Mouse (Mus musculus) 3T3-L1 (cell line): Measurements from ENCODE around the gene Gm10382.
"Not testable (repeated sequence)": the region's sequence is repeated elsewhere in the genome, so short reads cannot be mapped to it uniquely, and the experiment has no call there.

ENCODE experiments used
- DNase-seq: peaks from one replicate; pipeline ENCODE4 v3.0.0-alpha.2; 2015; ENCODE audit warnings: low read depth, low spot score

The Gm10382 gene

DNA sequence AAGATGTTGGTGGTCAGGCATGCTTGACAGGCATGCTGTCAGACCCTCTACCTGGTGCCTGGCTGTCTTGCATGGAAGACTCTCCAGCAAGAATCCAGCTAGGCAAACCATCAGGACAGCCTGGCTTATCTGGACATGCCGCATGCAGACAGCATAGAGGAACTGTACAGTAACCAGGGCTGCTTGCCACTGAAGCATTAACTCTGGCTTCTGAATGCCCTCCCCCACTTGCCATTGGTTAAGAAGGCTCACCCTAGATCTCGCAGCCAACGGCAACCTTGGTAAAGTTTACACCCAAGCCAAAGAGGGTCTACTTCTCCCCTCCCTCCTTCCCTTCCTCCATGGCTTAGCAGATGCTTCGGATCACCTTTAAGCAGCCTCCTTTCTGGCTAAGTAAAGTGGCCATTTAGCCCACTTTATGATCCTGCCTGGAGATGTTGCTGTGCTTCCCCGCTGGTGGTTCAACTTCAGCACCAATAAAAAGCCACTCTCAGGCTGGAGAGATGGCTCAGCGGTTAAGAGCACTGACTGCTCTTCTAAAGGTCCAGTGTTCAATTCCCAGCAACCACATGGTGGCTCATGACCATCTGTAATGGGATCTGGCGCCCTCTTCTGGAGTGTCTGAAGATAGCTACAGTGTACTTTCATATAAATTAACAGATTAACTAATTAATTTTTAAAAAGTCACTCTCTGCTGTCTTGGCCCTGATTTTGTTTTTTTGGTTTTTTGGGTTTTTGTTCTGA, 18.0 kb upstream of the Gm10382 start:
- no peak for DNase-seq

DNA sequence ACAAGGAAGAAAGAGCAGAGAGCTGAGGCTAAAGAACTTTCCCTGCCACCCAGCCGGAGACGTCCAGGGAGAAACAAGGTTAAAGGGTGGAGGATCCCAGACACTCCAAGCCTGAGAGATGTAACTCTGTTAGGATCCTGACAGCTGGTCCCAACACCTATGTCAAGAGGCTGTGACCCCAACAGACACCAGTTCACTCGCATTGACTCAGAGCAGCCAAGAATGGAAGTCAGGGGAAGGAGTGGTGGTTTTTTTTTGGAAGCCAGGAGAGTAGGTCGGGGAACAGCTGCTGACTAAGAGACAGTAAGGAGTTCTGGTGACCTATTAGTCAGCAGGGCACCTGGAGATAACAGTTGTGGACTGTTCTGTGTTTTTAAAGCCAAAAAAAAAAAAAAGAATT, 17.1 kb upstream of the Gm10382 start:
- DNase-seq: peak; percentile 47

DNA sequence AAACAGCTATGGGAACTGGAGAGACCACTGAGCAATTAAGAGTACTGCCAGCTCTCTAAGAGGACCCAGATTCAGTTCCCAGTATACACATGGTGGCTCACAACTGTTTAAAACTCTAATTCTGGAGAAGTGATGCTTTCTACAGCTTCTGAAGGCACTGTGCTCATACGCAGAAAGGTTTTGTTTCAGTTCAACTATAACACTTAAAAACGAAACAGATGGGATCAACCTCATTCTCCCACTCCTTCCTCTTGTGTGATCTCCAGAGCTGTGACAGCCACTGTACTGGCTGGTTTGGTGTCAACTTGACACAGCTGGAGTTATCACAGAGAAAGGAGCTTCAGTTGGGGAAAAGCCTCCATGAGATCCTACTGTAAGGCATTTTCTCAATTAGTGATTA, 13.3 kb upstream of the Gm10382 start:
- DNase-seq: no peak

DNA sequence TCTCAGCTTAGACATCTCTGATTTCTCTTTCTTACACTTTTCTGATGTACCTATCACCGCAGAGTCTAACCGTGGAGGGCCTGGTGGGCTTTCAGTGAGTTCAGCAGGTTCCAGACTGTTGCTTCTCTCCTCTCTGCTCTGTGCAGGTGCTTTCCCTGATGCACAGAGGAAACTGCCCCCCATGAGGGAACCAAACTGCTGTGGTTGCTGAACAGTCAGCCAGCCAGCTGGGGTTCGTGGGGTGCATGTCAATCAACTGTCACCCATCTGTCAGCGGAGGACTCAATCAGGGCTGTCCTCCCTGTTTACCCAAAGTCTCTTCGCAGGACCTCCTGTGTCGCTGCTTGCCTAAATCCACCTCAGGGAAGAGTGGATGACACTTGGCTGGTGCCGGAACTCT, 11.9 kb upstream of the Gm10382 start:
- no peak for DNase-seq

DNA sequence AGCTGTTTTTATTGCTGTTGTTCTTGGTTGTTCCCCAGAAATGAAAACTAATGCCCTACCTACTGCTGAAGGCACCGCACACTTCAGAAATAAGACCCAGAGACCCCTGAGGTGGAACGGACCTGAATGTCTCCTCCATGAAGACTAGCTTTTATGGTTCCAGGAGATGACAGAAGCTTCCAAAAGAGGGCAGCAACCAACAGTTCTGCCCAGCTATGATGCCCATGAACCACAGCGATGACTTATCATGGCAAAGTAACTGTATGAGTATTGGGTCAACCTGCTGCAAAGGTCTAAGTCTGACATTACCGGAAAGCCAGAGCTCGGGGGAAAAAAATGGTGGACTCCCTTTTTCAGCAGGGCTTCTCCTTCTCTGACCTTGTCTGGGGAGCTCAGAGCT, 10.2 kb upstream of the Gm10382 start:
- peak; percentile 55 for DNase-seq

DNA sequence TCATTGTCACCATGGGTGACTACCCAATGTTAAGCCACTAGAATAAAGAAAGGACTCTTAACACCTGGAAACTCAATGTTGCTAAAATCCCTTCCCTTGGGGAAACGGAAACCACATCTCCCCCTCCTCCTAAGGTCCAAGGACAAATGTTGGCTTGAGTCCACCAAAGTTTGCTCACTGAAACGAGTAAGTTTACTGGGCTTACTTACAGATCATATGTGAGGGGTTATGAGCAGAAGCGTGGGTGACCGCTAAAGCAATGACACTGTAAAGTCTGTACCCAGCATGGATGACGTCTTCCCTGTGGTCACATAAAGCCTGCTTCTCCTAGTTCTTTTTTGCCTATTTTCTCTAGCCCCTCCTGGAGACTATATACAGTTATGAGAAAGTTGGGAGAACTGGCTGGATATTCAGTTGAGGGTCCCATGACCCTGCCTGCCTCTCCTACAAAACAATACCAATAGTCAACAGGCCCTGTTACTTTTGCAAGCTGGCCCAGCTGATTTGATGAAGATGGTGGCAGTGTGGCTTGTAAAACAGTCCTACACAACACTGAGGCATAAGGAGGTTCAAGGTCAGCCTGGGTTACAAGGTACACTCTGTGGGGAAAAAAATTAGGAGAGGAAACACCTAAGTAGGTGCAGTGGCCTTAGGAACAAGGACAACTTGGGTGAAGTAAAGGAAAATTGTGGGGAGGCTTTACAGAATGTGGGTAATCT, 7.0 kb upstream of the Gm10382 start:
- no peak for DNase-seq

DNA sequence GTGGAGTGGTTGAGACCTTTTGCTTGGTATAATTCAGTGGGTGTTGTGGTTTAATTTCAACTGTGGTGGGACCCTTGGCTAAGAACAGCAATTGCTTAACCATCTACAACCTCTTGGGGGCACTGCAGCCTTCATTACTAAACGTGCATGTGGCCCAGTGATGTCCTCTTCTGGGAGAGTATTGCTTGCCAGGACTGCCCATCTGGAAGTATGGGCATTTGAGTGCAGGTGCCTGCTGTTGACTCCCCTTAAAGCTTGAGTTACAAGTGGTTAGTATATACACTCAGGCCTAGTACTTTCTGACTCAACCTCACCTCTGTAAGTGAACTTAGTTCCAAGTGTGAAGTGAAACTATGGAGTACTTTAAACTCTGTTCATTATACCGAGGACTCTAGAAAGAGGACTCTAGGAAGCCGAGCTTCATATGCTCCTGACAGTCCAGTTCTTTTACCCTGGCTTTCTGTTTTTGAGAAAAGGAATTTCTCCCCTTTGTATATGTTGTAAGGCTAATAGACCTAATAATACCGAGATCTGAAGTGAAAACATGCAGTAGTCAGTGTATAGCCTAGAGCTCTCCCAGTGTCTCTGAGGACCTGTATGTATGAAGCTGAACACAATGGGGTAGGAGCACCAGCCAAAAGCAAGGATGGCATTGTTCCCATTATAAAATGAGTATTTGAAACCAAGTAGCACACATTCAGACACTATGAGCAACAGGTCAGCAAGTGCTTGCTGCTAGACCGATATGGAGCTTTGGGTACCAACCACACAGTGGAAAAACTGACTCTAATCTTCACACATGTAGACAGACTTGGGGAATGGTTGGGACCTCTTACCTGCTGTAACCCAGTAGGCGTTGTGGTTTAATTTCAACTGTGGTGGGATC, 6.2 kb upstream of the Gm10382 start:
- DNase-seq: peak; percentile 88

DNA sequence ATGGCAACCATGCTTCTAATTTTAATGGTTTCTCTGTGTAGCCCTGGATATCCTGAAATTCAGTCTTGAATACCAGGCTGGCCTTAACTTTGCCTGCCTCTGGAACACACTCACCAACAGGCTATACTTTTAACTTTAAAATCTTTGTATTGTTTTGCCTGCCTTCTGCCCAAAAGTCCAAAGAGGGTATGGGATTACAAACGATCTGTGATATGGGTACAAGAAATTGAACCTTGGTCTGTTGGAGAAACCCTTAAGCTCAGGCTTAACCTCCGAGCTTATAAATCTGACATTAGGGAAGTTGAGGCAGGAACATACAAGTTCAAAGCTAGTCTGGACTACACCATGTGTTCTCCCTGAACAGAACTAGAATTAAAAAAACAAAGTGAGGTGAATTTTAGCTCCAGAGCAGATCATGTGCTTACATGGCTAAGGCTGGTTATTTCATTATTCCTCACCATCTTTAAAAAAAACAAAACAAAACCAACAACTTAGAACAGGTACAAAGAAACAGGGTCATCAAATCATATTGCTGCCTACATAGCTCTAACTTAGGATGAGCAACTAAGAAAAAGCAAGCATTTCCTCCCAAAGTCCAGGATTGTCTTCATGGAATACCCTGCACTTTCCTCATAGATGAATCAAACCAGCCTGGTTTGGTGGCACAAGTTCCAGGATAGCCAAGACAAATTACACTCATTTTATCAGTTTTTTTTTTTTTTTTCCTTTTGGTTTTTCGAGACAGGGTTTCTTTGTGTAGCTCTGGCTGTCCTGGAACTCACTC, 5.3 kb upstream of the Gm10382 start:
- DNase-seq: peak; percentile 64

DNA sequence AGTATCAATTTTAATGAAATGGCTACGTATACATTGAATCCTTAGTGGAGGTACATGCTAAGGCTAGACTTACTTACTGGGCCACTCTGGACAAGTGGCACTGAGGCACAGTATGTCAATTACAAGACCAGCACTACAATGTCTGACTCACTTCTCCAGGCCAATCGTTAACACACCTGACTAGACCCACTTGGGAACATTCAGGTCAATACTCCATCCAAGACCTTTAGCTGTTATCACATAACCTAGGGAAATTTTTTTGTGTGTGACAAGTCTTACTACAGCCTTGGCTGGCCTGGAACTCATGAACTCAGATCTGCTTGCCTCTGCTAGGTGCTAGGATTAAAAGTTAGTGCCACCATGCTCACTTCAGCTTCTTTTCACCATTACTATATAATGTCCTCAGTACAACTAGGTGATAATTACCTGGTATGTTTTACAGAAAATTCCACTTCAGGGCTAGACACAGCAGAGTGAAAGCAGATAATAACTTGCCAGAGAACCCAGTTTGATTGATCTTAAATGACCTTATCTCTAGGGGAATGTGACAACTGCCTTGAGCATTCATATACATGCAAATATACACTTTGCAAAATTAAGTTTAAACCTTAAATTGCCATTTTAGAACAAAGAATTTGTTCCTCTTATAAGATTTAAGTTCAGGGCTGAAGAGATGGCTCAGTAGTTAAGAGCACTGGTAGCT, 4.5 kb upstream of the Gm10382 start:
- DNase-seq: peak; percentile 70

DNA sequence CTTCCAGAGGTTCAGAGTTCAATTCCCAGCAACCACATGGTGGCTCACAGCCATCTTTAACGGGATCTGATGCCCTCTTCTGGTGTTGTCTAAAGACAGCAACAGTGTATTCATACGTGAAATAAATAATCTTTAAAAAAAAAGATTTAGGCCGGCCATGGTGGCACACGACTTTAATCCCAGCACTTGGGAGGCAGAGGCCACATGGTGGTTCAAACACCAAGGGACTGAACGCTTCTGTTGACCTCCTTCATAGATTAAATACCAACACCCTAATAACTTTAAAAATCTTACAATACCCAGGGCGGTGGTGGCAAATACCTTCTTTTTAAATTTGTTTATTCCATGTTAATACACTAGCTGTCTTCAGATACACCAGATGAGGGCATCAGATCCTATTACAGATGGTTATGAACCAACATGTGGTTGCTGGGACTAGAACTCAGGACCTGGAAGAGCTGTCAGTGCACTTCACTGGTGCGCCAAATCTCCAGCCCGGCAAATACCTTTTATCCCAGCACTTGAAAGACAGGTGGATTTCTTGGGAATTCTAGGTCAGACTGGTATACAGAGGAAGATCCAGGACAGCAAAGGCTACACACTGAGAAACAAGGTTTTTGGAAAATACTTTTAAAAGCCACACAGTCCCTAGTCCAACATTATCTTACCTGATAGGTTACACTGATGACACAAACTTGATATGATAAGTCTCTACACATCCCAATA, 3.7 kb upstream of the Gm10382 start:
- peak; percentile 74 for DNase-seq

DNA sequence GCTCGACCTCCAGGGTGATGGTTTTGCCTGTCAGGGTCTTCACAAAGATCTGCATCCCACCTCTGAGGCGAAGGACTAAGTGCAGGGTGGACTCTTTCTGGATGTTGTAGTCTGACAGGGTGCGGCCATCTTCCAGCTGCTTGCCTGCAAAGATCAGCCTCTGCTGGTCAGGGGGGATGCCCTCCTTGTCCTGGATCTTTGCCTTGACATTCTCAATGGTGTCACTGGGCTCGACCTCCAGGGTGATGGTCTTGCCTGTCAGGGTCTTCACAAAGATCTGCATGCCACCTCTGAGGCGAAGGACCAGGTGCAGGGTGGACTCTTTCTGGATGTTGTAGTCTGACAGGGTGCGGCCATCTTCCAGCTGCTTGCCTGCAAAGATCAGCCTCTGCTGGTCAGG, 1.8 kb upstream of the Gm10382 start:
- not testable (repeated sequence) for DNase-seq

DNA sequence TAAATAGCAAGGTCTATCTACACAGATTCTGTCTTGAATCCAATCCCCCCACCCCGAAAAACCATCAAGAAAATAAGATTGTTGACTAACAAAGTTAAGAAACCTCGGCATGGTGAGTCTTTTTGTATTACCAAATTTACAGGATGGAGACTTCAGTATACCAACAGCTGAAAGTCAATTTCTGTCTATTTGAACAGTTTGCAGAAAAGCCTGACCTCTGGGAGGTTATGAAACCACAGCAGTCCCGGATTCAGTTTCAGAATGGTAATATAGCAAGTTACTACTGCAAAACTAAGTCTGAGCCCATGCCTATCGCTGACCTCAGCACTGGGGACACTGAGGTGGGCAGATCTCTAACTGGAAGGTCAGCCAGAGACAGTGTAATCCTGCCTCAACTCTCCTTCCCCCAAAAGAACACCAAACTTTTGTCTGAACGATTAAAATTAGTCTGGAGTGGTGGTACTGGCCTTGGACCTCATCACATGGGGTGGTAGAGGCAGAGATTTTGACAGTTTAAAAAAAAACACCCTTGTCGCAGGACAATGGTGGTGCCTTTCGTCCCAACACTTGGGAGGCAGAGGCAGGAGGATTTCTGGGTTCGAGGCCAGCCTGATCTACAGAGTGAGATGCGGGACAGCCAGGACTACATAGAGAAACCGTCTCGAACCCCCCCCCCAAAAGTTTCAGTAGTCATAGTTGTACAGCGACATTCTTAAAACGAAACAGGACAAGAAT, 597 bp upstream of the Gm10382 start:
- DNase-seq: no peak

DNA sequence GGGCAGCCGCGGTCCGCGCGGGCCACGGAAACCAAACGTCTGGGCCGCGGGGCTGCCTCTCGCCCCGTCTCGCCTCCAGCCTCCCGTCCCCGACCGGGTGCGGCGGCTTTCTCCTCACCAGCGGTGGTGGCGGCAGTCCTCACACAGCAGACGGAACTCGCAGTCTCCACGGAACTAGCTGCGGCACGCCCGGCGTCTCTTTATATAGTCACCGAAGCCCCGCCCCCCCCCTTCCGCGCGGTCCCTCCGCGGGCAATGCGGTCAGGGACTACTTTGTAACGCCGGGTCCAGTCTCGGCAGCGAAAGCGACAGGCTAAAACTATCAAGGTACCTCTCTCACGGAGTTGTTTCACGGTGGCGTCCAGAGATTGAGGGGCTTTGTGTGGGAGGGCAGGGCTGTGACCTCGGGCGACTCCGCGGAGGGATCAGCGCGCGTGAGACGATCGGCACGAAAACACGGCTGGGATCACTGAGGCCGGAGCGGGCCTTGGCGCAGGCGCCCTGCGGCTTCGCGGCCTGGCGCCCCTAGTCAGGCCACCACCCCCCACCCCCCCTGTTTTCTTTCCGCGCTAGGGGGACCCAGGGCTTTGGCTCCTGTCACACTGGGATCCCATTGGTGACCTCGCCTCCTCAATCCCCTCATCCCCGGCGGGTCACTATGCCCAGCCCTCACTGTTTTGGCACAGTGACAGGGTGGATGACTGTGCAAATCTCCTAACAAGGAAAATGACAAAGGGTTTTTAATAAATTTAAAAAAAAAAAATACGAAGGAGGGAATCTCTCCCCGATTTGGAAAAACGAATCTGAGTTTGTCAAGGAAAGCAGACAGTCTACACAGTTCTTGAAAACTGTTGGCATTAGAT, 688 bp downstream of the Gm10382 start, which contains the start of gene Ubc:
TSS of gene Ubc (minus strand) at position 624 of the 863 bp plus-strand sequence.
- peak; percentile 97 for DNase-seq

DNA sequence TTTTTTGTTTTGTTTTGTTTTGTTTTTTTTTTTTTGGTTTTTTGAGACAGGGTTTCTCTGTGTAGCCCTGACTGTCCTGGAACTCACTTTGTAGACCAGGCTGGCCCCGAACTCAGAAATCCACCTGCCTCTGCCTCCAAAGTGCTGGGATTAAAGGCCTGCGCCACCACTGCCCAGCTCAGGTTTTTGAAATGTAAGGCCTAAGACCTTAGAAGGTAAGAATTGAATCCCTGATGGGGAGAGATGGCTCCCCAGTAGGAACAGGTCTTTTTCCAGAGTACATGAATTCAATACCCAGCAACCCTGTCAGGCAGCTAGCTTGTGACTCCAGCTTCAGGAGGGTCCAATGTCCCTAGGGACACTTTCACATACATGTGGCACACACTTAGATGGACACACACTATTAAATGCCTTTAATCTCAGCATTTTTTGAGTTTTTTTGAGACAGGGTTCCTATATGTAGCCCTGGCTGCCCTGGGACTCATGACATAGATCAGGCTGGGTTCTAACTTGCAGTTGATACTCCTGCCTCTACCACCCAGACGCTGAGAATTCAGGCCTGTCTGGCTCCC, 1.9 kb downstream of the Gm10382 start:
- DNase-seq: peak; percentile 57

DNA sequence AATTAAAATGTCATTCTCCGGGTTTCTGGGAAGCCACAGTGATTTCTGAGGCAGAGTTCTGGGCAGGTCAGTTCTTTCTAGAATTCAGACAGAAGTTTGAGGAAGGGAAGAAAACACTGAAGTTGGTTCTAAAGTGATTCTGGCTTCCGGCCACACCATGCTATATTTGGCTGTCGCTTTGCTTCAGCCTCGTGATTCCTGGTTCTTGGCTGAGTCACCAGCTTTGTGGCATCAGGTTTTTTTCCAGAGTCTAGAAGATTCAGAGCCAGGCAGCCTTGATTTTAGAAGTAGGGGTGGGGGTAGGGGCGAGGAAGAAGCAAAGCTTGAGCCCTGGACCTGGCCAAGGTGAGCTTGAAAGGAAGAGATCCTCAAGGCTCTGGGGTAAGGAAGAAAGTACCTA, 2.5 kb downstream of the Gm10382 start:
- DNase-seq: peak; percentile 98

DNA sequence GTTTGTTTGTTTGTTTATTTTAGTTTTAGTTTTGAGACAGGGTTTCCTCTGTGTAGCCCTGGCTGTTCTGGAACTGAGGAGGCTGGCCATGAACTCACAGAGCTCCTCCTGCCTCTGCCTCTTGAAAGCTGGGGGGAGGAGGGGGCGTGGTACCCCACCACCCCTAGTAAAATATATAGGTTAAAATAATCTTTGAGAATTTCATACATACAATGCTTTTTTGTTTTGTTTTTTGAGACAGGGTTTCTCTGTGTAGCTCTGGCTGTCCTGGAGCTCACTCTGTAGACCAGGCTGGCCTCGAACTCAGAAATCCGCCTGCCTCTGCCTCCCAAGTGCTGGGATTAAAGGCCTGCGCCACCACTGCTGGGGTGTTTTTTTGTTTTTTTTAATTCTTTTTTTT, 3.1 kb downstream of the Gm10382 start:
- not testable (repeated sequence) for DNase-seq

DNA sequence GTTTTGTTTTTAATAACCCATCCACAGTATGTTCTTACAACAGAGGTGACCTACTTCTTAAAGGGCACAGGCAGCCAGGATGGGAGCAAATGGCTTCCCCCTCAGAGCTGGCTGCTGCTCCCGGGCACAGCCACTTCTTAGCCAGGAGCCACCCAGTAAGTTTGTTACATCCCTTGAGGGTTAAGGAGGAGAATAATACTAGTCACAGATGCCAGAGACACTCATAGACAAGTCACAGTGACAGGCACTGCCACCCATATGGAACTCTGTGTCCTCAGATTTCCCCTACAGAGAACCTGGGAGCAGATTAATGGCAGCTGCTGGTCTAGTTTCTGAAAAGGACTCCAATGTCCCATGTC, 3.5 kb downstream of the Gm10382 start:
- DNase-seq: no peak

DNA sequence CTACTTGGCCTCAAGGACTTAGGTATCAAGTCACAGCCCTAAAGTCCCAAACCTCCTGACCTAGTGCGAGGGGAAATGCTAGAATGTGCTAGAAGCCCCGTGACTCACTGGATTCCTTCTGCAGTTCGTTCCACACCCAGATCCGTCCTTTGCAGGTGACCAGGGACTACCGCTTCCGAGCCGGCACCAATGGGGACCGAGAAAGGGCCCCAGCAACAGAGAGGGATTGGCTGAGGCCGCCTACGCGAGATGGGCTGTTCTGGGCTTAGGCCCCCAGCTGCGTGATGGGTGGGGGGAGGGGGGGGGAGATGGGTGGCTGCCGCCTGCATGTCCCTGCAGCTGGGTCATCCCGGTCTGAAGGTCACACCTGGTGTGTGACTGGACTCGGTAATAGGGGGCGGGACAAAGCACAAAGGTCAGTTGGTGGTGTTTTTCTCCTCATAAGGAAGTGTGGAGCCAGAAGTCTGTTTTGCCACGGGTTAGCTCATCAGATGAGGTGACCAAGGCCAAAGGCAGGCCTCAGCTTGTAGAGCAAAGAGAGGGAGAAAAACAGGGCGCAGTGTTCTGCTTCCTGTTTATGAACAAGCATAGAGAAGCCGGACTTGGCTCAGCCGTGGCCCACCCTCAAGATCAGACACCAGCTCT, 4.0 kb downstream of the Gm10382 start:
- DNase-seq: peak; percentile 99
